Mouse (Mus musculus) spleen, adult 18-20 months (tissue): ENCODE measurements around the gene Ak2.

Experiments used
- DNase-seq, 2 experiments: peaks; one replicate each; pipeline ENCODE4 v3.0.0; 2022; ENCODE audit warnings: mixed read lengths in 2 of 2

Ak2 gene

DNA sequence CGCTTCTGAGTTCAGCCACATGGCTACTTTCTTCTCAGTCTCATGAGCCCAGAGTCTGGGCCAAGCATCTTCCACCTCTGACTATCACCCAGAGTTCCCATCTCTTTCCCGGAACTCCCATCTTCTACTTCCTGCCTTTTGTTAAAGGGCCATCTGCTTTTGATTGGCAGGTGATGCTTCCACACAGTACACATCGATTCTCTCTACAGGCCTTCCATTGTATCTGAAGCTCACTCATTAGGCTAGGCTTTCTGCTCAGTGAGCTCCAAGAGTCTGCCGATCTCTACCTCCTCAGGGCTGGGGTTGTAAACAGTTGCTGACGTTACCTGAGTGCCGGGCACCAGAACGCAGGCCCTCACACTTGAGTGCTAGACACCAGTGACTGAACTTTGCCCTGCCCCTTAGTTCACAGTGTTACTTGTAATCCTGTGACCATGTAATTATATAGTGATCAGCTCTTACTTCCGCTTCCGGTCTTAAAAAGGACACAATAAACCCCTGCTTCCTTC, at the start of gene Ak2:
Ak2 (plus strand) TSS at position 459 of the 509 bp plus-strand sequence.
- no peak for DNase-seq

DNA sequence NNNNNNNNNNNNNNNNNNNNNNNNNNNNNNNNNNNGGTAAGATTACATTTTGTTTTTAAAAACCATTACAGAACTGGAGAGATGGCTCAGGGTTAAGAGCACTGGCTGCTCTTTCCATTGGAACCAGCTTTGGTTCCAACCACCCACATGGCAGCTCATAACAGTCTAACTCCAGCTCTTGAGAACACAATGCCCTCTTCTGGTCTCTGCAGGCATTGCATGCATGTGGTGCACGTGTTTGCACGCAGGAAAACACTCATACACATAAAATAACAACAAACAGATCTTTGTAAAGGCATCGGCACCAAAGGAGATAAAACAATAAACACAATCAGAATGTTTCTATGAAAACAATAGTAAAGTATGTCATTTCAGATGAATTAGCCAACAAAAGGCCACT, 49.4 kb upstream of the Ak2 start:
- DNase-seq, result no peak

DNA sequence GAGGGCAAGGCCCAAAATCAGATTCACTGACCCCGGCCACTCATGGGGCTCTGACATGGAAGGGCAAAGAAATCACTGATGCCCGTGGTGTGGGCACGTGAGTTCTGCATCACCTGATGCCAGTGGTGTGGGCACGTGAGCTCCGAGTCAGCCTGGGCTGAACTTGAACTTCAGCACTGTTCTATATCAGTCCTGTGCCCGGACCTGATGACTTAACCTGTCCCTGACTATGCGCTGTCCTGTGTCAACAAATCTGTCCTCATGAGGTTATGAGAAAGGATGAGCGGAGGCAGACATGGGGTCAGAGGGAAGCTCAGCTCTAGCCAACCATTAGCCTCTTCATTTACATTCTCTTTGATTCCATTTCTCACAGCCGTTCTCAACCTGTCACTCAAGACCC, 45.0 kb upstream of the Ak2 start:
- no peak for DNase-seq

DNA sequence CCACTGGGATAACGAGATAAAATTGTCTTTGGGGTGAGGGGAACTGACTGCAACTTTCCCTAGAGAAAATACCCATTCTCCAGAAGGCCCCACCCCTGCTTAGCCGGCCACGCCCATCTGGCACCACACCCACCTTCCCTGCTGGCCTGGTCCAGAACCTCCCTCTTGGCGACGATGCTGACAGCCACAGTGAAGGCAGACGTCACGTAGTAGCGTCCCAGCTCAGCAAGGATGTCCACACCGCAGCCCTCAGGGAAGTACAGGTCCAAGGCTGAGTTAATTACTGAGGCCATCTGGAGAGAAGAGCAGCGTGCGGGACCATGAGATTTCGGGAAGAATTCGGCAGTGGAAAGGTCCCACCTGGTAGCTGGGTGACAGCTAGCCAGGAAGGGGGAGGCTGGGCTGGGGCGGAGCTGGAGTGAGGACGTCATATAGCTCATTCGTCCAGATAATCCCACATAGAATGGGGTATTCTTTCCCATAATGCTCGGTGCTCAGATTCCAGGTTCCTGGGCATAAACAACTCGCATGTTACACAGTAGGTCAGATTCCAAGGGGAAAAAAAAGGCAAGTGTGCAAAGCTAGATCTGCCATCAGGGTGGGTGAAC, 44.3 kb upstream of the Ak2 start:
- DNase-seq, result no peak

DNA sequence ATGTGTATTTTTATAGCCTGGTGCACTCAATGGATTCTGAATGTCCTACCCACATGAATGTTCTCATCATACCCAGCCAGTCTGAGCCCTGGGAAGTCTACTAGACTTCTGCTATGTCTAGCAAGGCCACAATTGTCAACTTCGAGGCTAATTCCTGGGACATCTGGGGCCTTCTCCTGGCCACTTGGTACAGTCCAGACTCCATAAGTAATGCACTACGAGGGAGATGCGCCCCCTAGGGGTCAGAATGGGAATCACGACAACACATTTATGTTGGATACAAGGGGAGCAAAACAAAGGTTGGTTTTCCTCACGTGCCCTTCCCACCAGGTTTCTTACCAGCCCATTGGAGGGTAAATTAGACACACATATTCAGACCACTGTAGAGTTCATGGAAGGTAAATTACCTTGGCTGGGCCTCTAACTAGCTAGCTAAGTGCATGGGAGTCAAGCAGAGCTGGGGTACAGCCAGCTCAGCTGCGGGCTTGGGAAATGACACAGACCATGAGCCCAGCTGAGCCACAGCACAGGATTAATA, 43.6 kb upstream of the Ak2 start:
- peak in 1 of 2 experiments; percentile 52 for DNase-seq

DNA sequence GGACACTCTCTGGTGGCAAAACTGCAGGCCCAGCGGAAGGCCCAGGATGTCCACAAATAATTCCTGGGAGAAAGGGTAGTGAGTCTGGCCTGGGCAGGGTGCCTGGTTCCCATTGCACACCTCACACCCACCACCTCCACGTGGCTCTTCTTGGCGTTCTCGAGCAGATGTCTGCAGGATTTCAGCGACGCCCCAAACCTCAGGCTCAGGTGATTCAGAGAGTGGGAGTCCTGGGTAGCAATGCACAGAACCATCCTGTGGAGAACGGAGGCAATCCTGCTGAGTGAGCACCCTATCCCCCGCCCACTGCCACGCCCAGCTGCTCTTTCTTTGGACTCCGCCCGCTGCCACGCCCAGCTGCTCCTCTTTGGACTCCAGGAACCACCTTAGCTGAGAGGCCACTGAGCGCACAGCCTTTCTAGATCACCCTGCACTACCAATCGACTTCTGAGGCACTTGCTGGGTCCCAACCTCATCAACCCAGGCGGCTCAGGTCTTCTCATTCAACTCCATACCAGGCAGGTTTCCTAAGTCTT, 42.2 kb upstream of the Ak2 start:
- DNase-seq, result no peak

DNA sequence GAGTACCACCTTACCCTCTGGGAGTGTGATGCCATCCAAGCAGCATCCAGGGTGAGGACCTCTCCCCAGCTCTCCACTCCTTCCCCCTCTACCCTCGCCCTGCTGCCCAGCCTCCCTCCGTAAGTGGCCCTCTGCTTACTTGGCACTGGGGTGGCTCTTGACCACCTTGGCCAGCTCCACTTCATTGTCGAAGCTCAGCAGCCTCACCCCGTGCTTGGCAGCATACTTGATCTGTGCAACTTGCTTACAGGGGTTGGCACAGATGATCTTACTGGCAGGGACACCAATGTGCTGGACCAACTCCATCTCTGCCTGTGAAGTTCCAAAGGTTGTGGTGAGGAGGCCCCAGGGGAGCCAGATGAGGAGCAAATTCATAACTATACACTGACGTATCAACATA, 41.3 kb upstream of the Ak2 start:
- DNase-seq, result no peak

DNA sequence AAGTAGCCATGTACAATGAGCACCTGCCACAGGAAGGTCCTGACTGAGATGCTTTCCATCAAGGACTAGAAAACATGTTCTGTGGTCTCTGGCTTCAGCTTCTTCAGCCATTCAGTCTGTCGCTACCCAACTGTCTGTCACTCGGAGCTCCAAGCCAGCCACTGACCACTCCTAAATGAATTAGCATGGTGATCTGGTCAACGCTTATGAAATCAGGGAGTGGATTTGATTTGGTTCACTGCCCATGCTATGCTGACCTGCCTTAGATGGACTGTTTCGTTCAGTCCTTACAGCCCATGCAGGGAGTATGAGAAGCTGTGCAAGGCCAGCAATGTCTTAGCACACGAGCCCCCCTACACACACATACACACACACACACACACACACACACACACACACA, 37.9 kb upstream of the Ak2 start:
- no peak for DNase-seq

DNA sequence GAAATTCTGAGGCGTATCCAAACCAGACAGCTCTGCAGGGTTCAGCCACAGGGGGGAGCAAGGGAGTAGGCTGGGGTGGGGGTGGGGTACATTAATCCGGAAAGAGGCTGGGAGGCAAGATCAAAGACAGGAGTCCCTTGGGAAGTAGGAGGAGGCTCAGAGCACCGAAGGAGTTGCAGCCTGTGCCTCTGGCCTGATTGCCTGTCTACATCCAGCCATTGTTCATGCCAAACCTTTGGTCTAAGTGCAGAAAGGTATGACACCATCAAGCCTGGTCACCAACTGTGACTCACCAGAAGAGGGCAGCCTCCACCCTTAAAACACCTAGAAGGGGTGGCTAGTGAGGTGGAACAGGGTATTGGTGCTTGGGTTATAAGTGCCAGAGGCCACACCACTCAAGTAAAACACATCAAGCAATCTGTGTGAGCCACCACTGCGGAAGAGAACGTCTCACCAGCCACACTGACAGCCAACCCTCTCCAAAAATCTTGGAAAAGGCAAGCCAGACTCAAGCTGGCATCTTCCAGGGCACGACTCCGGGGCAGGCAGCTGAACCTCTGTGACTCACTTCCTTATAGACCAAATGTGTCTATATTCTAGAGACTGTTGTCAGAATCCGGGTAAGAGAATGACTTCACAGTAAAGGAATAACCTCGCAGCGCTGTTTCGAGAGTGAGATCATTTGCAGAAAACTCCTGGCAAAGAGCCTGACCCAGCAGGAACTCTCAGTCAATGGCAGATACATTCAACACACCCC, 34.4 kb upstream of the Ak2 start:
- no peak for DNase-seq

DNA sequence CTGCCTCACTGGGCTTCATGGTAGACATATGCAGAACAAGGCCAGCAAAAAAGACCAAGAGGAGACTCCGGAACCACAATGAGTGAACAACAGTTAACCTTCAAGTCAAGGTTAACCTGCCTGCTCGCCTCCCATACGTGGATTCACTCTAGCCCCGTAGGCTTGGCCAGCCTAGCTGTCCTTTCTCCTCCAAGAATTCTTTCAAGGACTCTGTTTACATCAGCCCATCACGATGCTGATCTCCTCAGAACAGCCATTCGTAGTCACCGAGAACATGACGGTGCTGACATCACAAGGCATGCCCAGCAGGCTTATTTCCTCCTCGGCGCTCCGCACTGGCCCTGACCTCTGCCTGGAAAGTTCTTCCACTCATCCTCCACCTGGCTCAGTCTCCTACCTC, 33.6 kb upstream of the Ak2 start:
- DNase-seq, result no peak

DNA sequence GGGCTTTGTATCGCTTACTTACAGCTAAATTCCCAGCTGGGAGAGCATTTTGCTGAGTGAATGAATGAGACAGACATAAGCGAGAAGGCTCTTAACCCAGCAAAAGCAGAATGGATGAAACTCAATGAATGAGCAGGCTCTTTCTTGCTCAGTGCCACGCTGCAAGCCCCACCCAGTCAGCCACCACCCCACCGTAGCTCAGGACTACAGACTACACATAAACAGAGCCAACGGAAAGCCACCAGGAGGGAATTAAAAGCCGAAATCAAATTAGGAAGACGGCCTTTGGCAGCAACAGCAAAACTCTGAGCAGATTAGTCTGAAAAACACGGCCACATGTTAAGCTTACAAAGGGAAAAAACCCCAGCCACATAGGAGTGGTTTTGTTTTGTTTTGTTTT, 32.9 kb upstream of the Ak2 start:
- no peak for DNase-seq

DNA sequence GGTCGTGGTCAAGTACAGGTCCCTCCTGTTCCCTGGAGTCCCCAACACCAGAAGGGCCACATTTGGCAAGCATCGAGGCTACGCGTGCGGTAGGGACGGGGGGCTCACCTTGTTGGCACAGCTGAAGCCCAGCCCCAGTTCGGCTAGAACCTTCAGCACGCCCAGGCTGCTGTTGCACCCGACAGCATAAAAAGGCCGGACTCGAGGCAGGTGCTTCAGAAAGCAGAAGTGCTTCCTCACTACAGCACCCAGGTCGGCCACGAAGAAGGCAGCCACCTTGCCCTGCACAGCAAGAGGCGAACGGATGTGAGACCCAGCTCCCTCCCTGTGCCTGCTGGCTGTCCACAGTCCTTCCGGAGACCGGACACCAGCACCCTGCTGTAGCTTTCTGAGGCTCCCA, 32.1 kb upstream of the Ak2 start:
- DNase-seq, result peak in 1 of 2 experiments; percentile 19

DNA sequence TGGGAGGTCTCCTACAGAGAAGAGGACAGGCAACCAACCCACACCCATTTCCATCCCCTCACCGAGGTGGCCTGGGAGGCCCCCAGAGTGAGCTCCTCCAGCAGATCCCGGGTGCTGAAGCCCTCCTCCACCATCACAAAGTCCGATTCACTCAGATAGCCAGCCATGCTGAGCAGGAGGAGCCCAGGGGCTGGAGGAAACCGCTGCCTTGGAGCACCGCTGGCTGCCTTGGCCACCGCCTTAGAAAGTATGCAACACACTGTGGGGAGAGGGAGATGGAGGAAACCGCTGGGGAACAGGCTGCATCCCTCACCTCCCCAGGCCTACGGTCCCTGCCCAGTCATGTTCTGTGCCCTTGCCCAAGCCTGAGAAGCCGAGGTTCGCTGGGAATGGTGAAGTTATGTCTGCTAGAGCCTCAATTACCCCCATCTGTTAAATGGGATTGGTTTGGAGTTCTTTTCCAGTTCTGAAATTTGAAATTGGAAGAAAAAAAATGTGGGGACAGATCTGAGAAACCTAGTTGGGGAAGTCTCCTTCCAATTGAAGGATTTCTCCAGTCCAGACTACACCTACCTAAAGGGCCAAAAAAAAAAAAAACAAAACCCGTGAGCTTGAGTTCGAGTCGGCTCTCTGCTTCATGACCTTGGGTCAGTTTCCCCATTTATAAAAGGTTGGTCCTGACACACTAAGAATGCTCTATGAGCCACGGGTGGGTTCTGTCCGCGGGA, 30.3 kb upstream of the Ak2 start:
- no peak for DNase-seq

DNA sequence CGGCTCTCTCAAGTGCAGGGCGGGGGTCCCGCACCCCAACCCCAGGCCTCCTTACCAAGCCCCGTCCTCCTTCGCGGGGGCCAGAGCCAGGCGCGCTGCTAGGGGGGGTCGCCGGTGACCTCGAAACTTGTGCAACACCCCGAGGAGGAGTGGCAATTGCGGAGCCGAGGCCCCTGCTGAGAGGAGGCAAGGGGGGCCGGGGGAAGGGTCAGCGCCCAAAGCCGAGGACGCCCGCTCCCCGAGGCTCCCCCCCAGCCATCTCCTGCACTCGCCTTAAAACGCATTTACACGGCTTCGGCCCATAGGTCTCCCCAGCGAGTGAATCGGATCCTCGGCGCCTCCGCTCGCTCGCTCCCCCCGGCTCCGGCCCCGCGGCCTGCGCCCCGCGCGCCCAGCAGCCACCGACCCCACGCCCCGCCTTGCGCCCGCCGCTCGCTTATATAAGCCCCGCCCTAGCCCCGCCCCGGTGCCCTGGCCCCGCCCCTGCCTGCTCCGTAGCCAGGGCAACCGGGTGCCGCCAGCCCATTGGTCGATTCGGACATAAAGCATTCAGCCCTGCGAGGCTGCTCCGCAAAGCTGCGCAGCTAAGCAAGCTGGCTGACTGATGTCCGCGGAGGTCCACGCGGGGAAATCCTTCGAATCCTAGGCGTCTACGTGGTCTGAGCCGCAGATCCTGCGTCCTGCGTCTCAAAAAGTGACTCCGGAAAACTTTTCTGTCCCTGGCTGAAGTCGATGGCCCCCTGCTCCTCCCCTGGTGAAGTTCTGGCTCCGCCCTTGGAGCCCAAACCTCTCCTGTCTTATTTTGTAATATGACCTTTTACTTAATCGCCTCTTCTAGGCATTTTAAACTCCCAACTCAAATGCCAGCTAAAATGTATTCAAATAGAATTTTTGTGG, 29.5 kb upstream of the Ak2 start, which contains the start of gene Azin2:
Azin2 (minus strand) TSS at position 414 of the 897 bp plus-strand sequence.
- peak; percentile 78 to 87 for DNase-seq

DNA sequence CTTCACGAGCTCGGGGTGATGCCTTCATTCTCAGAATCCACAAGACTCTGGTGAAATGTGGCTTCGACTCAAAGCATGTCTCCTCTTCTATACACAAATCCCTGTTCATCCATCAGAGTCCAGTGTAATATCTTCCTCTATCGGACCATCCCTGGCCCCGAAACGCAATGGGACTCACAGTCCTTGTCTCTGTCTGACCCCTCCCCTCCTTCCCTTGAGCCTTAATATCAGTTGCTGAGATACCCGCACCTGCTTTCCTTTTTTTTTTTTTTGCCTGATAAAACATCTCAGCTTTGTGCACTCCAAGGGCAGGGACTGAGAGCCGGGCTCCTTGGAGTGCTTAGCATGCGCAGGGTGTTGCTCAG, 28.9 kb upstream of the Ak2 start:
- DNase-seq, result no peak

DNA sequence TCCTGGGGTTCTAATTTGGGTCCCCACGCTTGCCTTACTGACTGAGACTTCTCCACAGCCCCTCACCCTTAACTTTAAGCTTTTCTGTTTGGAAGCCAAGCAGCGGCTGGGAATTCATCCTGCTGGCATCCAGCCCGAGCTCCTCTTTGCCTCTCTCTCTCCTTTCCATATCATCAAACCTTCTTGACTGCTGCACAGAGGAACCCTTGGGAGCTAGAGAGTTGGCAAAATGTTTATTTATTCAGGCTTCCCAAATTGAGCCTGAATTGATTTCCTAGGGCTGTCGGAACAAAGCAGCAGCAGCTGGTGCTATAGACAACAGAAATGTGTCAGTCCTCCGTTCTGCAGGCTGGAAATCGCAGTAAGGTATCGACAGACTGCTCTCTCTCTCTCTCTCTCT, 25.0 kb upstream of the Ak2 start:
- DNase-seq, result no peak

DNA sequence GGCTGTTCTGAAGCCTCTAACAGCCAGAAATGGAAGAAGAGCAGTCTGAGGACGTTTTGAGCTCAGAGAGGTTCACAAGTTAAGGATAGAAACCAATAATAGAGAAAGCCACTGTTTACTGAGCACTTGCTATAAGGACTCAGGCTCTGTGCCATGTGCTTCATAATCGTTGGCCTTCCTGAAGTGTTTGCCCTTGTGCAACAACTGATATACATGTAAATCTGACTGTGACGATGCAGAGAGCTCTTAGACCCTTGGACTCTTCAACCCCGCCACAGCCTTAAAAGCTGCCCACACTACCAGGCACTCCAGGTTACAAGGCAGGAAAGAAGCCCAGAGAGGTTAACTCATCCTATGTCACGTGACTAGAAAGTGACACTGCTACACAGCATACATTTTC, 22.7 kb upstream of the Ak2 start:
- DNase-seq, result no peak

DNA sequence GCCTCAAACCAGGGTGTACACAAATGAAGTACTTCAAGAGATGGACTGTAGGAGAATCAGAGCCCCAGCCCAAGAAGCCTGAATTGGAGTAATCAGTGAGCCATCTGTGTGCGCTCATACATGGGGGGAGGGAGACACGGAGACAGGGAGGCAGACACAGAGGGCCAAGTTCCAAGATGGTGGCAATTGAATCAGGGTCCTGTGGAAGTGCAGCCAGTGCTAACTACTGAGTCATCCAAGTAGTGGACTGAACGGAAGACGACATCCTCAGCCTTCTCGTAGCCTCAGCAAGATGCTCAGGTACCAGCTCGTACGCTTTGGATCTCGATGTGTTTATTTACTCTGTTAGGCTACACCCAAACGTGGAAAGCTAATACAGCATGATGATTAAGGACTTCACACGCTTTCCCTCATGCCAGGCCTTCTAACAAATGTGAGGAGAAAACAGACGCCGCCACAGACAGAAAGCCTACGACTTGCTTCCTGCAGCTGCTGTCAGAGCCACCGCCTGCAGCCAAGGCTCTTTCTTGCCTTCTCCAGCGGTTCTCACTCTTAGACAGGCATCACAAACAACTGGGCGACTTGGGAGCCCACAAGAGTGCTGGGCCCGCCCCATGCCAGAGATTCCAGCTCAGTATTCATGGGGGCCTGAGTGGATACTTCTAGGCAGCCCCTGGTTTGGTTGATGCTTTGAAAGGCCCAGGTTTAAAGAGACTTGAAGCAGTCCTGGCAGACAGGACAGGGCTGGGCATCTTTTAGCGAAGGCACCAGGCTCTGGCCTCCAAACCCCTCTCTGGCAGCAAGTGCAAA, 21.9 kb upstream of the Ak2 start:
- DNase-seq, result no peak

DNA sequence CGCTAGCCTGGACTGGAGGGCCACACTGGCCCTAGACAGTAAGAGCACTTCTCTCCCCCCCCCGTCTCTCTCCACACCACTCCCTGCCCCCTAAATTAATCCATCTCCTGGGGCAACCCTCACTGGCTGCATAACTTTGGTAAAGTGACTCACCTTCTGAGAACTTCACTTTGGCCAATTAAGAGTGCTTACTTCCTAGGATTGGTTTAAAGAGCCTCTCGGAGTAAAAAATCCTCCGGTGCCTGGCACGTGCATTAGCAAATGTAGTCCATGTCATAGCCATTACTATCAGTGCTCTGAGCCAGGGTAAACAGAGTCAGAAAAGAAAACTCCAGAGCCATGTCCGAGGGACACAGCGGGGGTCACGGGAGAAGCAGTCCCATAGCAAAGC, 21.3 kb upstream of the Ak2 start:
- DNase-seq, result no peak

DNA sequence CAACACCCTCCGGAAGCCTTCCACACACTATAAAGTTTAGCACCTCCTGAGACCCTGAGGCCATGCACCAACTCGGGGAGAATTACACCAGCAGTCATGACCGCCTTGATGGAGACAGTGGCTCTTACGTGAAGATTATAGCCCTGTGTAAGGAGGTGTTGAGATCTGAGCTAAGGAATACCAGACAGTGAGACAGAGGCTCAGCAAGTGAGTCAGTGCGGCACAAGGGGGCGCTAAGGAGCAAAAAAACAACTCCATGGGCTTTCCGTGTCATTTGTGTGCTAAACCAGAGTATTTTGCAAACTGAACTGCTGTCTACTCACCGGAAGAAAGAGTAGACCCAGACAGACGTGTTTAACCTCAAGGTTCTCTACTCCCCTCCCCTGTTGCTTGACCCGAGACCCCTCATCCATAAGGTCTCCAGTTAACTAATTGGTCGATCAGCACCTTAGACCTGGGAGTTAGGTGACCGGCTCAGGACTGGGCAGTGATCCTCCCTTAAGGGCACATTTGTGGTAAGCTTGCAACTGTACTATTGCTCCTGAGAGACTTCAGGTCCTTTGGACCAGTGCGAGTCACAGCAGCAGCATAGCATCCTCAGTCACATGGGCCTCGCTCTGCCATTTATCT, 20.6 kb upstream of the Ak2 start:
- peak; percentile 57 to 84 for DNase-seq

DNA sequence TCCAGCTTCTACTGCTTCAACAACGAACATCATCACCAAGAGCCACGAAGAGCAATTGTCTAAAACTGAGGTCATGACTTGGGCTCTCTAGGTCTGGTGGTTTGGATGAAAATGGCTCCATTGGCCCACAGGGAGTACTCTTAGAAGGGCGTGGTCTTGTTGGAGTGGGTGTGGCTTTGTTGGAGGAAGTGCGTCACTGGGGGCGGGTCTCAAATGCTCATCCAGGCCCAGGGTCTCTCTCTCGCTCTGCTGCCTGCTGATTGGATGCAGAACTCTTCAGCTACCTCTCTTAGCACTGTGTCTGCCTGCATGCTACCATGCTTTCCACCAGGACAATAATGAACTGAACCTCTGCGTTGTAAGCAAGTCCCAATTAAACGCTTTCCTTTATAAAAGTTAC, 17.1 kb upstream of the Ak2 start:
- DNase-seq, result no peak
